Mouse (Mus musculus): Measurements from ENCODE around the gene Rtkn2. TPM values are rescaled to one million over a fixed set of nuclear protein-coding genes. Genes with fewer than 3 reads are reported as not detected.

The Rtkn2 gene
- polyA plus RNA-seq, 1 experiment from 2014 or later: 6.5 TPM

- H3K4me2 ChIP-seq (ENCODE audit: low read depth, low read length): no peak overlapping the region
- no peaks in the 10 kb centered on the region for H3K4me1 ChIP-seq (ENCODE audit: control insufficient read depth, insufficient read depth, low read length)
- no peak for ATAC-seq (ENCODE audit: insufficient read depth, low FRiP score)
- no peak overlapping the region for H3K4me3 ChIP-seq (replicated peaks; ENCODE audit: low read length)
- H3K36me3 ChIP-seq (ENCODE audit: control insufficient read depth, insufficient read depth, low read length): no peaks in the 10 kb centered on the region
- no peak overlapping the region for H3K9ac ChIP-seq (ENCODE audit: low read length)
- 60% methylated on average over 12 of the region's 12 CpGs for WGBS
- no peak overlapping the region for H3K27ac ChIP-seq (ENCODE audit: low read length)
- no peaks in the 10 kb centered on the region for H3K9me3 ChIP-seq (replicated peaks; ENCODE audit: control insufficient read depth, low read length)
- H3K27me3 ChIP-seq (ENCODE audit: control insufficient read depth, insufficient read depth, low read length): no peaks in the 10 kb centered on the region
Measured at GRCm38 (mm10) chr10:68028327-68029080, 49.1 kb downstream of the Rtkn2 start.

GRCm38 (mm10) chr10:68029081-68029626 is 49.8 kb downstream of the Rtkn2 start:
- no peak overlapping the region for H3K9ac ChIP-seq (ENCODE audit: low read length)
- ATAC-seq (ENCODE audit: insufficient read depth, low FRiP score): no peak

GRCm38 (mm10) chr10:68030027-68030426 is 50.7 kb downstream of the Rtkn2 start:
- Histone ChIP-seq H3K4me1 (ENCODE audit: control insufficient read depth, insufficient read depth, low read length) (no peaks in the 10 kb centered on the region), H3K27me3 (ENCODE audit: control insufficient read depth, insufficient read depth, low read length) (no peaks in the 10 kb centered on the region), H3K4me3 (replicated peaks; ENCODE audit: low read length) (no peak overlapping the region), H3K9ac (ENCODE audit: low read length) (no peak overlapping the region), H3K4me2 (ENCODE audit: low read depth, low read length) (no peak overlapping the region), H3K9me3 (replicated peaks; ENCODE audit: control insufficient read depth, low read length) (no peaks in the 10 kb centered on the region), H3K36me3 (ENCODE audit: control insufficient read depth, insufficient read depth, low read length) (no peaks in the 10 kb centered on the region), H3K27ac (ENCODE audit: low read length) (no peak overlapping the region)
- ATAC-seq (ENCODE audit: insufficient read depth, low FRiP score): no peak
- 75% methylated on average over 6 of the region's 6 CpGs for WGBS

More at GRCm38 (mm10) chr10:68029081-68029626, 49.8 kb downstream of the Rtkn2 start:
- 79% methylated on average over 5 of the region's 5 CpGs for WGBS
- H3K4me3 ChIP-seq (replicated peaks; ENCODE audit: low read length): no peak overlapping the region
- H3K4me2 ChIP-seq (ENCODE audit: low read depth, low read length): no peak overlapping the region
- H3K27ac ChIP-seq (ENCODE audit: low read length): no peak overlapping the region
- no peaks in the 10 kb centered on the region for H3K27me3 ChIP-seq (ENCODE audit: control insufficient read depth, insufficient read depth, low read length)
- H3K36me3 ChIP-seq (ENCODE audit: control insufficient read depth, insufficient read depth, low read length): no peaks in the 10 kb centered on the region
- no peaks in the 10 kb centered on the region for H3K9me3 ChIP-seq (replicated peaks; ENCODE audit: control insufficient read depth, low read length)
- no peaks in the 10 kb centered on the region for H3K4me1 ChIP-seq (ENCODE audit: control insufficient read depth, insufficient read depth, low read length)

GRCm38 (mm10) chr10:68035707-68036367 is 56.5 kb downstream of the Rtkn2 start:
- Histone ChIP-seq H3K9ac (ENCODE audit: low read length) (no peak overlapping the region), H3K4me3 (replicated peaks; ENCODE audit: low read length) (no peak overlapping the region), H3K27ac (ENCODE audit: low read length) (no peak overlapping the region), H3K27me3 (ENCODE audit: control insufficient read depth, insufficient read depth, low read length) (no peaks in the 10 kb centered on the region), H3K4me2 (ENCODE audit: low read depth, low read length) (no peak overlapping the region), H3K36me3 (ENCODE audit: control insufficient read depth, insufficient read depth, low read length) (no peaks in the 10 kb centered on the region), H3K9me3 (replicated peaks; ENCODE audit: control insufficient read depth, low read length) (no peaks in the 10 kb centered on the region), H3K4me1 (ENCODE audit: control insufficient read depth, insufficient read depth, low read length) (no peaks in the 10 kb centered on the region)
- WGBS: 91% methylated on average over 20 of the region's 20 CpGs
- no peak for ATAC-seq (ENCODE audit: insufficient read depth, low FRiP score)

GRCm38 (mm10) chr10:68036368-68036980 is 57.1 kb downstream of the Rtkn2 start:
- no peak overlapping the region for H3K4me2 ChIP-seq (ENCODE audit: low read depth, low read length)
- no peaks in the 10 kb centered on the region for H3K36me3 ChIP-seq (ENCODE audit: control insufficient read depth, insufficient read depth, low read length)
- H3K4me3 ChIP-seq (replicated peaks; ENCODE audit: low read length): no peak overlapping the region
- 88% methylated on average over 17 of the region's 17 CpGs for WGBS
- no peaks in the 10 kb centered on the region for H3K9me3 ChIP-seq (replicated peaks; ENCODE audit: control insufficient read depth, low read length)
- no peak overlapping the region for H3K27ac ChIP-seq (ENCODE audit: low read length)
- H3K4me1 ChIP-seq (ENCODE audit: control insufficient read depth, insufficient read depth, low read length): no peaks in the 10 kb centered on the region
- H3K9ac ChIP-seq (ENCODE audit: low read length): no peak overlapping the region
- no peaks in the 10 kb centered on the region for H3K27me3 ChIP-seq (ENCODE audit: control insufficient read depth, insufficient read depth, low read length)
- no peak for ATAC-seq (ENCODE audit: insufficient read depth, low FRiP score)

GRCm38 (mm10) chr10:68038997-68039624 is 59.7 kb downstream of the Rtkn2 start:
- Histone ChIP-seq H3K9me3 (replicated peaks; ENCODE audit: control insufficient read depth, low read length) (no peaks in the 10 kb centered on the region), H3K36me3 (ENCODE audit: control insufficient read depth, insufficient read depth, low read length) (no peaks in the 10 kb centered on the region), H3K9ac (ENCODE audit: low read length) (no peak overlapping the region), H3K4me3 (replicated peaks; ENCODE audit: low read length) (no peak overlapping the region), H3K27me3 (ENCODE audit: control insufficient read depth, insufficient read depth, low read length) (no peaks in the 10 kb centered on the region), H3K27ac (ENCODE audit: low read length) (peak overlapping the region; percentile 36), H3K4me2 (ENCODE audit: low read depth, low read length) (no peak overlapping the region), H3K4me1 (ENCODE audit: control insufficient read depth, insufficient read depth, low read length) (no peaks in the 10 kb centered on the region)
- 88% methylated on average over 8 of the region's 8 CpGs for WGBS
- no peak for ATAC-seq (ENCODE audit: insufficient read depth, low FRiP score)

- no peak overlapping the region for H3K4me3 ChIP-seq (replicated peaks; ENCODE audit: low read length)
- H3K9me3 ChIP-seq (replicated peaks; ENCODE audit: control insufficient read depth, low read length): no peaks in the 10 kb centered on the region
- H3K27ac ChIP-seq (ENCODE audit: low read length): peak overlapping the region; percentile 36
- ATAC-seq (ENCODE audit: insufficient read depth, low FRiP score): no peak
- H3K4me1 ChIP-seq (ENCODE audit: control insufficient read depth, insufficient read depth, low read length): no peaks in the 10 kb centered on the region
- H3K4me2 ChIP-seq (ENCODE audit: low read depth, low read length): no peak overlapping the region
- H3K27me3 ChIP-seq (ENCODE audit: control insufficient read depth, insufficient read depth, low read length): no peaks in the 10 kb centered on the region
- H3K36me3 ChIP-seq (ENCODE audit: control insufficient read depth, insufficient read depth, low read length): no peaks in the 10 kb centered on the region
- no peak overlapping the region for H3K9ac ChIP-seq (ENCODE audit: low read length)
- 77% methylated on average over 14 of the region's 14 CpGs for WGBS
Measured at GRCm38 (mm10) chr10:68039641-68040205, 60.4 kb downstream of the Rtkn2 start.

- H3K36me3 ChIP-seq (ENCODE audit: control insufficient read depth, insufficient read depth, low read length): no peaks in the 10 kb centered on the region
- no peak overlapping the region for H3K4me3 ChIP-seq (replicated peaks; ENCODE audit: low read length)
- no peak overlapping the region for H3K4me2 ChIP-seq (ENCODE audit: low read depth, low read length)
- no peaks in the 10 kb centered on the region for H3K4me1 ChIP-seq (ENCODE audit: control insufficient read depth, insufficient read depth, low read length)
- ATAC-seq (ENCODE audit: insufficient read depth, low FRiP score): no peak
- H3K27ac ChIP-seq (ENCODE audit: low read length): no peak overlapping the region
- no peaks in the 10 kb centered on the region for H3K9me3 ChIP-seq (replicated peaks; ENCODE audit: control insufficient read depth, low read length)
- WGBS: 72% methylated on average over 6 of the region's 6 CpGs
- H3K27me3 ChIP-seq (ENCODE audit: control insufficient read depth, insufficient read depth, low read length): no peaks in the 10 kb centered on the region
- no peak overlapping the region for H3K9ac ChIP-seq (ENCODE audit: low read length)
Measured at GRCm38 (mm10) chr10:68040394-68040793, 61.0 kb downstream of the Rtkn2 start.

All from stomach, embryonic 16.5 days (tissue).